Mouse (Mus musculus): ENCODE data around the gene Gm20708.

GRCm38 (mm10) chr11:117827386-117827785 is 17.9 kb downstream of the Gm20708 start:
- no peak for TF ChIP-seq HCFC1 (IDR thresholded peaks at IDR 0.05; ENCODE audit: borderline replicate concordance, insufficient read depth, low read length)
- TF ChIP-seq ZC3H11A (IDR thresholded peaks at IDR 0.05; ENCODE audit: borderline replicate concordance, low read depth, low read length), result no peak
- TF ChIP-seq MAFK (IDR thresholded peaks at IDR 0.05; ENCODE audit: insufficient read depth, low read depth, low read length), result no peak

All from ES-E14 (cell line).